ENCODE assay signal across 9 mouse cellular contexts in the genomic region with DNA sequence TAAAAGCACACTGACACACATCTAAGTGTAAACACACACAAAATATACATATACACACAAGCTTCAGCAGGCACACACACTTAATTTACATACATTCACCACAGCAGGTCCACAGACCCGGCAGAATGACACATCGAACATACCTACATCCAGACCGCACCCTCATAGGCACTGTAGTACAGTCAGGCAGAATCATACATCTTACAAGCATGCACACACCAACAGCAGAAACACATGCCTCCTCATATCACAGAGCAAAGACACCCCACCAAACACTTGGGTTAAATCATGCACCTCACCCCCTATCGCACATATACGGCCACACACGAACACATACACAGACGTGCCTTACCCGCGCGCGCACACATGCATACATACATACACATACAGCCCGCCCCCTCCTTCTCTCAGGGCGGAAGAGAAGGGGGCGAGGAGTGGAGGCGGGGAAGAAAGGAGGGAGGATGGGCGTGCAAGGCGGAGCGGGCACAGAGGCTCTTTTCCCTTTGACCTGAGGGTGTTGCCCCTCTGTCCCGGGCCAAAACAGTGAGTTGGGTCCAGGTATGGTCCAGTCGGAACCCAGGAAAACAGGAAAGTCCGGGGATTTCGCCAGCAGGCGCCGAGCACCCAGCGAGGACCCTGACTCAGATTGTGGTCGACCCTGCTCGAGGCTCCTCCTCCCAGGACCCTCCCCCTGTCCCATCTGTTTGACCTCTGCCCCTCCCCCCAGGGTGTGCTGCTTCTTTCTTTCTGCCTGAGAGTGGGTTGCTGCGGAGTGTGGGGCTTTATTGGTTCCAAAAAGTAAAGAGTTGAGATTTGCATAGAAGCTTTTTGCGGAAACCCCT. TPM values are rescaled to one million over a fixed set of nuclear protein-coding genes. Genes with fewer than 3 reads are reported as not detected.
DNase-seq lines count a peak whose midpoint lies in the region; ATAC-seq lines count a peak whose summit lies in the region.
"Had no signal": no experiment of that assay in that cellular context is flagged by ENCODE, and none has a peak within 500 bp of the region (broad histone marks: within the 10 kb centered on the region; RNA-seq: fewer than 3 reads in every experiment).

No protein-coding gene starts in this region.

- 26% methylated on average over 23 of the region's 29 CpGs for WGBS in heart, embryonic 10.5 days
- 29% methylated on average over 26 of the region's 29 CpGs for WGBS in intestine, embryonic 15.5 days
- 29% methylated on average over 27 of the region's 29 CpGs for WGBS in midbrain, embryonic 16.5 days

- peaks cover 16% of the 10 kb centered on the region for H3K27me3 ChIP-seq in heart, embryonic 10.5 days (ENCODE audit: insufficient read depth, poor library complexity, severe bottlenecking)
- H3K27me3 ChIP-seq in intestine, embryonic 15.5 days (replicated peaks): 0 out of 2 replicates have a peak, but pooled peaks cover 2% of the 10 kb centered on the region
- no peaks in the 10 kb centered on the region for H3K27me3 ChIP-seq in midbrain, embryonic 16.5 days (ENCODE audit: control insufficient read depth, insufficient read depth, low read depth, low read length)

- peak; percentile 39 for ATAC-seq in intestine, embryonic 15.5 days
- ATAC-seq in midbrain, embryonic 16.5 days: peak; percentile 84
- ATAC-seq in monocyte, adult 5-6 weeks (replicated peaks; ENCODE audit: insufficient number of reproducible peaks, low FRiP score, low TSS enrichment, poor library complexity, severe bottlenecking): no peak

- H3K27ac ChIP-seq in heart, embryonic 10.5 days: no peak overlapping the region
- no peak overlapping the region for H3K27ac ChIP-seq in intestine, embryonic 15.5 days
- H3K27ac ChIP-seq in midbrain, embryonic 16.5 days (ENCODE audit: low read length): no peak overlapping the region

- H3K36me3 ChIP-seq in heart, embryonic 10.5 days: no peaks in the 10 kb centered on the region
- no peaks in the 10 kb centered on the region for H3K36me3 ChIP-seq in intestine, embryonic 15.5 days
- H3K36me3 ChIP-seq in midbrain, embryonic 16.5 days (ENCODE audit: control insufficient read depth, insufficient read depth, low read length): no peaks in the 10 kb centered on the region

- peak overlapping the region; percentile 52 for H3K4me3 ChIP-seq in heart, embryonic 10.5 days
- peak overlapping the region; percentile 23 for H3K4me3 ChIP-seq in intestine, embryonic 15.5 days (replicated peaks)
- peak overlapping the region; percentile 42 for H3K4me3 ChIP-seq in midbrain, embryonic 16.5 days (ENCODE audit: low read depth, low read length)

- DNase-seq in heart, embryonic 10.5 days (ENCODE audit: low spot score): no peak
- DNase-seq in heart, postnatal 14 days: no peak
- DNase-seq in embryo, embryonic 11.5 days (ENCODE audit: low read depth, low spot score): peak; percentile 23
- no peak for DNase-seq in frontal cortex, postnatal 10 days (ENCODE audit: low spot score in 2 of 2)
- DNase-seq in spleen, adult 18-20 months: no peak
- DNase-seq: kidney, adult 11 months had no signal

- intact Hi-C loops in heart, postnatal 14 days (cut with DNase I): no loop called here

- no peaks in the 10 kb centered on the region for H3K4me1 ChIP-seq in heart, embryonic 10.5 days
- H3K4me1 ChIP-seq in intestine, embryonic 15.5 days (replicated peaks): no peaks in the 10 kb centered on the region
- no peaks in the 10 kb centered on the region; the same call in 1 of the 2 replicates for H3K4me1 ChIP-seq in midbrain, embryonic 16.5 days (ENCODE audit: control insufficient read depth, insufficient read depth, low read length)

- no peaks in the 10 kb centered on the region for H3K9me3 ChIP-seq in heart, embryonic 10.5 days
- no peaks in the 10 kb centered on the region for H3K9me3 ChIP-seq in intestine, embryonic 15.5 days
- H3K9me3 ChIP-seq in midbrain, embryonic 16.5 days (replicated peaks; ENCODE audit: control insufficient read depth, low read length, poor library complexity, severe bottlenecking): no peaks in the 10 kb centered on the region

- H3K9ac ChIP-seq in intestine, embryonic 15.5 days: no peak overlapping the region
- H3K9ac ChIP-seq in midbrain, embryonic 16.5 days (ENCODE audit: low read depth, low read length): peak overlapping the region; percentile 52; the same call in 1 of the 2 replicates

- H3K4me2 ChIP-seq in intestine, embryonic 15.5 days (replicated peaks): peak overlapping the region; percentile 65
- H3K4me2 ChIP-seq in midbrain, embryonic 16.5 days (ENCODE audit: low read length): peak overlapping the region; percentile 67

RNA-seq across cellular contexts. Expression of a gene that starts 16.4 kb away (rescaled TPM):
- 0.78 and 1.5 TPM in 2 replicates for polyA plus RNA-seq in heart, embryonic 10.5 days (2016; fragmentation: Nextera tagmentation; extraction: Ambion mirVana)
- total RNA-seq in heart, postnatal 14 days (2021): 1 to 10 TPM in 1 of 2 experiments, under 1 TPM in 1; 0.80 to 1.2 TPM
- 1.5 and 2.3 TPM in 2 replicates for polyA plus RNA-seq in intestine, embryonic 15.5 days (2015; fragmentation: Nextera tagmentation; extraction: Ambion mirVana)
- 4.0 and 4.8 TPM in 2 replicates for polyA plus RNA-seq in midbrain, embryonic 16.5 days (2015; fragmentation: Nextera tagmentation; extraction: Ambion mirVana)
- not detected in 3 replicates for total RNA-seq in monocyte, adult 5-6 weeks (2017)
